Mouse (Mus musculus): ENCODE measurements around the gene Coro1b. TPM values are rescaled to one million over a fixed set of nuclear protein-coding genes. Genes with fewer than 3 reads are reported as not detected.
A peak's percentile ranks its signal among the peaks of the same experiment; 100 is the strongest.

Coro1b gene
- total RNA-seq, 2 experiments from 2014 or later = 53.4 to 57.6 TPM

- intact Hi-C loops (cut with DNase I) = loop anchor here (2.0 kb wide), 1 partner anchor 14 kb away; no protein-coding TSS in a partner anchor
- no peak for DNase-seq (ENCODE audit: low spot score)
Measured at GRCm38 (mm10) chr19:4172925-4173324, 24.5 kb downstream of the Coro1b start.

- peak; percentile 49 for DNase-seq (ENCODE audit: low spot score)
- intact Hi-C loops (cut with DNase I) = no loop called here
Measured at GRCm38 (mm10) chr19:4175368-4175947, 27.0 kb downstream of the Coro1b start, which contains the start of gene Carns1. Carns1 (minus strand) TSS chr19:4175479.

- DNase-seq (ENCODE audit: low spot score) = no peak
- intact Hi-C loops (cut with DNase I) = no loop called here
Measured at GRCm38 (mm10) chr19:4180411-4180810, 32.0 kb downstream of the Coro1b start.

GRCm38 (mm10) chr19:4181892-4182291, 33.5 kb downstream of the Coro1b start:
- intact Hi-C loops (cut with DNase I) = no loop called here
- DNase-seq (ENCODE audit: low spot score) = no peak

GRCm38 (mm10) chr19:4183689-4184088, 35.3 kb downstream of the Coro1b start:
- no peak for DNase-seq (ENCODE audit: low spot score)
- intact Hi-C loops (cut with DNase I) = no loop called here

GRCm38 (mm10) chr19:4184976-4185975, 36.9 kb downstream of the Coro1b start:
- intact Hi-C loops (cut with DNase I) = no loop called here
- DNase-seq (ENCODE audit: low spot score) = no peak

- intact Hi-C loops (cut with DNase I) = loop anchor here (2.0 kb wide), 1 partner anchor 15 kb away; no protein-coding TSS in a partner anchor
- DNase-seq (ENCODE audit: low spot score) = no peak
Measured at GRCm38 (mm10) chr19:4187303-4187702, 38.9 kb downstream of the Coro1b start.

- DNase-seq (ENCODE audit: low spot score) = no peak
- intact Hi-C loops (cut with DNase I) = no loop called here
Measured at GRCm38 (mm10) chr19:4189051-4189620, 40.7 kb downstream of the Coro1b start.

- intact Hi-C loops (cut with DNase I) = no loop called here
- DNase-seq (ENCODE audit: low spot score) = no peak
Measured at GRCm38 (mm10) chr19:4190831-4191334, 42.5 kb downstream of the Coro1b start, which contains the start of gene Tbc1d10c. Tbc1d10c (minus strand) TSS chr19:4191284.

GRCm38 (mm10) chr19:4191528-4192250, 43.3 kb downstream of the Coro1b start, which contains the start of gene Ppp1ca:
Ppp1ca (plus strand) TSS chr19:4192065.
- DNase-seq (ENCODE audit: low spot score) = peak; percentile 89
- intact Hi-C loops (cut with DNase I) = no loop called here

- intact Hi-C loops (cut with DNase I) = no loop called here
- no peak for DNase-seq (ENCODE audit: low spot score)
Measured at GRCm38 (mm10) chr19:4192251-4192985, 44.0 kb downstream of the Coro1b start.

- intact Hi-C loops (cut with DNase I) = no loop called here
- no peak for DNase-seq (ENCODE audit: low spot score)
Measured at GRCm38 (mm10) chr19:4193129-4193528, 44.7 kb downstream of the Coro1b start.

GRCm38 (mm10) chr19:4194021-4194724, 45.8 kb downstream of the Coro1b start:
- intact Hi-C loops (cut with DNase I) = no loop called here

GRCm38 (mm10) chr19:4194776-4195650, 46.6 kb downstream of the Coro1b start:
- intact Hi-C loops (cut with DNase I) = no loop called here
- no peak for DNase-seq (ENCODE audit: low spot score)

More at GRCm38 (mm10) chr19:4194021-4194724, 45.8 kb downstream of the Coro1b start:
- no peak for DNase-seq (ENCODE audit: low spot score)

- intact Hi-C loops (cut with DNase I) = no loop called here
- no peak for DNase-seq (ENCODE audit: low spot score)
Measured at GRCm38 (mm10) chr19:4196048-4196447, 47.6 kb downstream of the Coro1b start.

GRCm38 (mm10) chr19:4196548-4196947, 48.1 kb downstream of the Coro1b start:
- no peak for DNase-seq (ENCODE audit: low spot score)
- intact Hi-C loops (cut with DNase I) = no loop called here

- intact Hi-C loops (cut with DNase I) = no loop called here
- DNase-seq (ENCODE audit: low spot score) = no peak
Measured at GRCm38 (mm10) chr19:4197180-4197579, 48.8 kb downstream of the Coro1b start.

Measured in heart, postnatal 25 days (tissue).